Mouse (Mus musculus) cortical plate, adult 2 months (tissue): Measurements from ENCODE around the gene C1qbp.

Experiments
- CTCF ChIP-seq: fragments of 200-500 bp; IDR thresholded peaks from 2 replicates; pipeline ENCODE4 v1.5.1; 2011; ENCODE audit warnings: mild to moderate bottlenecking, control low read depth, low read length; ENCODE audit not compliant: insufficient read depth; ENCODE audit errors: extremely low read depth
- POLR2A ChIP-seq: fragments of 200-500 bp; IDR thresholded peaks from 2 replicates; pipeline ENCODE4 v1.6.1; 2011; ENCODE audit warnings: mild to moderate bottlenecking, low read length, control low read depth; ENCODE audit not compliant: insufficient read depth; ENCODE audit errors: extremely low read depth

GRCm38 (mm10) chr11:71001167-71001566 lies 18.3 kb upstream of the C1qbp start:
- TF ChIP-seq CTCF (no peak), POLR2A (no peak)
